Mouse (Mus musculus) embryonic facial prominence, embryonic 11.5 days (tissue): ENCODE data around the gene Cacng4. TPM values are rescaled to one million over a fixed set of nuclear protein-coding genes. Genes with fewer than 3 reads are reported as not detected.
A peak's percentile ranks its signal among the peaks of the same experiment; 100 is the strongest.

Experiments used
- ATAC-seq: fragments of 200-750 bp; cut with Nextera tagmentation; replicated peaks from 2 replicates; pipeline ENCODE4 v1.8.0; 2017; ENCODE audit warnings: low read depth; ENCODE audit not compliant: insufficient number of reproducible peaks, low FRiP score, low TSS enrichment
- DNase-seq: peaks from one replicate; pipeline ENCODE4 v3.0.0-alpha.2; 2015; ENCODE audit warnings: low spot score
- H3K27ac ChIP-seq: fragments of 300-500 bp; sonication (generic); replicated peaks from 2 replicates; pipeline ENCODE4 v1.5.1; 2014; ENCODE audit warnings: mild to moderate bottlenecking, low read depth, low read length, control low read depth
- H3K27me3 ChIP-seq: fragments of 300-500 bp; sonication (generic); 2 replicates; pipeline ENCODE4 v1.6.1; 2014; ENCODE audit warnings: mild to moderate bottlenecking, low read length, moderate library complexity, mixed read lengths; ENCODE audit not compliant: control insufficient read depth, insufficient read depth
- H3K36me3 ChIP-seq: fragments of 300-500 bp; sonication (generic); replicated peaks from 2 replicates; pipeline ENCODE4 v1.6.1; 2014; ENCODE audit warnings: low read depth, mild to moderate bottlenecking, low read length, moderate library complexity, mixed read lengths; ENCODE audit not compliant: control insufficient read depth, insufficient read depth
- H3K4me1 ChIP-seq: fragments of 300-500 bp; sonication (generic); 2 replicates; pipeline ENCODE4 v1.6.1; 2014; ENCODE audit warnings: low read length, mixed read lengths; ENCODE audit not compliant: control insufficient read depth, insufficient read depth
- H3K4me2 ChIP-seq: fragments of 300-500 bp; sonication (generic); 2 replicates; pipeline ENCODE4 v1.6.1; 2014; ENCODE audit warnings: low read depth, mild to moderate bottlenecking, control low read depth, low read length, moderate library complexity
- H3K4me3 ChIP-seq: fragments of 300-500 bp; sonication (generic); 2 replicates; pipeline ENCODE4 v1.5.1; 2014; ENCODE audit warnings: low read depth, low read length, control low read depth
- H3K9ac ChIP-seq: fragments of 300-500 bp; sonication (generic); replicated peaks from 2 replicates; pipeline ENCODE4 v1.6.1; 2014; ENCODE audit warnings: mild to moderate bottlenecking, control low read depth, low read length
- H3K9me3 ChIP-seq: fragments of 300-500 bp; sonication (generic); replicated peaks from 2 replicates; pipeline ENCODE4 v1.6.1; 2016; ENCODE audit warnings: mild to moderate bottlenecking, low read length, inconsistent platforms, mixed read lengths; ENCODE audit not compliant: control insufficient read depth
- WGBS: fragments of 180-500 bp; shearing (Covaris S2); extraction: QIAGEN DNeasy Blood & Tissue Kit; methylation state at CpG from one replicate; pipeline ENCODE4 v1.1.7; 2014; 5-methylcytosine and 5-hydroxymethylcytosine counted together
- polyA plus RNA-seq: library from polyadenylated mRNA; unstranded; fragments of >200 nt; fragmentation: Nextera tagmentation; extraction: Ambion mirVana; gene quantifications from 2 replicates; pipeline ENCODE4 v1.2.1, GENCODE M21; 2014

Gene Cacng4
- polyA plus RNA-seq, 1 experiment from 2014 or later: 8.3 TPM

DNA sequence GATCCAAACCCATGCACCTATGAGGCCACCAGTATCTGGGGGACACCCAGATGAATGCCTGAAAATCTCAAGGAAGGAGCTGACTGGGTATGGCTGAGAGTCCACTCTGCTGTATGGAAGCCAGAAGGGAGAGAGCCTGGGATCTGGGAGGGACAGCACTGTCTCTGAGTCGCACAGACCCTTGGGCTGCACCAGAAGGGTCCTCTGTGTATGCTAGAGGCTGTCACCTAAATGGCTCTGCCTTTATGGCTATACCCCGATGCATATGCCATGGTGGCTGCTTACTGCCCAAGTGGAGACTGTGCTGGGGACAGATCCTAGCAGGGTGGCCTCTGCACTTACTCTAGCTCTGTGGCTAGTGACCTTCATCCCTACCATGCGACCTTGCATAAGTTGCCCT is 8.6 kb downstream of the Cacng4 start:
- no peaks in the 10 kb centered on the region for H3K27me3 ChIP-seq
- H3K36me3 ChIP-seq: no peaks in the 10 kb centered on the region
- no peak overlapping the region for H3K4me3 ChIP-seq
- H3K9me3 ChIP-seq: no peaks in the 10 kb centered on the region
- WGBS: 77% methylated on average over 3 of the region's 3 CpGs
- H3K4me2 ChIP-seq: no peak overlapping the region
- no peak for DNase-seq
- no peak overlapping the region for H3K27ac ChIP-seq
- no peak; the same call in 1 of the 2 replicates for ATAC-seq
- no peaks in the 10 kb centered on the region for H3K4me1 ChIP-seq
- no peak overlapping the region for H3K9ac ChIP-seq

DNA sequence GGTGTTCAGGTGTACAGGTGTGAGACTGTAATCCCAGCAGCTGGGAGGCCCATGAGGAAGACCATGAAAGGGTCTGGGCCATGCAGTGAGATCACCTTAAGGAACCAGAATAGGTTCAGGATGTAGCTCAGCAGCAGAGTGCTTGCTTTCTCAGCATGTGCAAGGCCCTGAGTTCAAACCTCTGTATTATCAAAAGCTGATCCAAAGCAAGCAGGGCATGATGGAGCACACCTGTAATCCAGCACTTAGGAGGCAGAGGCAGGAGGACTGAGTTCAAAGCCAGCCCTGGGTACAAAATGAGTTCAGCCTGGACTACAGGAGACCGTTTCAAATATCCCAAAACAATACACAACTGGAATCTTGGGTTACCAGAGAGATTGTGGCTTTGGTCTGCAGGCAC is 9.1 kb downstream of the Cacng4 start:
- 86% methylated on average over 1 of the region's 1 CpGs for WGBS
- Histone ChIP-seq H3K4me2 (no peak overlapping the region), H3K36me3 (no peaks in the 10 kb centered on the region), H3K9ac (no peak overlapping the region), H3K4me1 (no peaks in the 10 kb centered on the region), H3K27me3 (no peaks in the 10 kb centered on the region), H3K4me3 (no peak overlapping the region), H3K27ac (no peak overlapping the region), H3K9me3 (no peaks in the 10 kb centered on the region)
- peak; percentile 12 for DNase-seq
- ATAC-seq: no peak

- H3K9me3 ChIP-seq: no peaks in the 10 kb centered on the region
- no peak overlapping the region for H3K27ac ChIP-seq
- ATAC-seq (no peak), DNase-seq (peak; percentile 25)
- no peaks in the 10 kb centered on the region for H3K27me3 ChIP-seq
- no peak overlapping the region for H3K4me2 ChIP-seq
- no peaks in the 10 kb centered on the region for H3K4me1 ChIP-seq
- no peak overlapping the region for H3K4me3 ChIP-seq
- no peak overlapping the region for H3K9ac ChIP-seq
- no peaks in the 10 kb centered on the region for H3K36me3 ChIP-seq
- 85% methylated on average over 8 of the region's 8 CpGs for WGBS
Measured at GRCm38 (mm10) chr11:107783861-107784754, 10.2 kb downstream of the Cacng4 start.

DNA sequence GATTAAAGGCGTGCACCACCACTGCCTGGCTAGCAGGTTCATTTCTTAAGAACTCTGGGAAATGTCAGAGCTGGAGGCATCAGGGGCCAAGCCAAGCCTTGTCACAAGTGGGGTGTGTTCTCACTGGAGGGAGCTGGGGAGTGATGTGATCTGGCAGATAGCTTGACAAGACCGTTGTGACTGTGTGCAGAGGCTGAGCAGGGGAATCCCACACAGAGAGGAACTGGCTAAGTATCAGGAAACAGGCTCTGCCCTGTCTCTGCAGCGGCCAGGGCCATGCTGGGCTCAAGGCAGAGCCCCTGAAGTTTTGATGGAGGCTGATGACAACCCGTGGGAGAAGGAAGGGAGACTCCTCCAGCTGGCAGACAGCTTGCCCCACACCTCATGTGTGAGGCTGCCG is 11.8 kb downstream of the Cacng4 start:
- Histone ChIP-seq H3K4me1 (no peaks in the 10 kb centered on the region), H3K9ac (no peak overlapping the region), H3K9me3 (no peaks in the 10 kb centered on the region), H3K27ac (no peak overlapping the region), H3K27me3 (no peaks in the 10 kb centered on the region), H3K4me3 (no peak overlapping the region), H3K4me2 (no peak overlapping the region), H3K36me3 (no peaks in the 10 kb centered on the region)
- 73% methylated on average over 5 of the region's 5 CpGs for WGBS
- ATAC-seq: no peak
- no peak for DNase-seq

- 0 out of 2 replicates have a peak overlapping the region, but pooled peaks have one; percentile 18 for H3K9ac ChIP-seq
- DNase-seq (no peak), ATAC-seq (0 out of 2 replicates have a peak, but pooled peaks have one; percentile 39)
- no peaks in the 10 kb centered on the region for H3K4me1 ChIP-seq
- no peaks in the 10 kb centered on the region for H3K36me3 ChIP-seq
- no peaks in the 10 kb centered on the region for H3K9me3 ChIP-seq
- no peak overlapping the region for H3K27ac ChIP-seq
- H3K4me2 ChIP-seq: no peak overlapping the region
- H3K27me3 ChIP-seq: no peaks in the 10 kb centered on the region
- 64% methylated on average over 9 of the region's 9 CpGs for WGBS
- H3K4me3 ChIP-seq: no peak overlapping the region
Measured at GRCm38 (mm10) chr11:107778859-107779258, 15.5 kb downstream of the Cacng4 start.

GRCm38 (mm10) chr11:107777487-107777886 is 16.9 kb downstream of the Cacng4 start:
- WGBS: 79% methylated on average over 12 of the region's 12 CpGs
- Histone ChIP-seq H3K4me3 (no peak overlapping the region), H3K4me1 (peaks cover 2% of the 10 kb centered on the region; the same call in 1 of the 2 replicates), H3K4me2 (no peak overlapping the region), H3K9me3 (no peaks in the 10 kb centered on the region), H3K27me3 (no peaks in the 10 kb centered on the region), H3K9ac (no peak overlapping the region), H3K36me3 (no peaks in the 10 kb centered on the region), H3K27ac (no peak overlapping the region)
- ATAC-seq (no peak), DNase-seq (no peak)

DNA sequence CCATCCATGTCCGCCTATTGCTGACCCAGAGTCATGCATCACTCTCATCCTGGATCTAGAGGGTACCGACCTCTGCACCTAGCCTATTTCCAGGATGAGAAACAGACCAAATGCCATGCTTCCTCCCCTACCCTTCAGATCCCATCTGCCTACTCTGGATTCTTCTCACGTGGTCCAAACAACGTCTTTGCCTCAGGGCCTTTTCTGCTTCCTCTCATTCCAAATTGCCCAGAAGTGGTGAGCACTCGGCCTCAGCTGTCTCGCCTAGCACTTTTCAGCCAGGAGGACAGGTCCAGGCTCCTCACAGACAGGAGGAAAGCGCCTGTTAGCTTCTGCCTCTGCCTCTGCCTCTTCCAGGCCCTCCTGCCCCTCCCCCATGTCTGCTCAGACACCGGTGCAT is 21.0 kb downstream of the Cacng4 start:
- H3K4me3 ChIP-seq: no peak overlapping the region
- peaks cover 2% of the 10 kb centered on the region; the same call in 1 of the 2 replicates for H3K4me1 ChIP-seq
- ATAC-seq: no peak
- 43% methylated on average over 8 of the region's 8 CpGs for WGBS
- no peaks in the 10 kb centered on the region for H3K27me3 ChIP-seq
- H3K36me3 ChIP-seq: no peaks in the 10 kb centered on the region
- H3K27ac ChIP-seq: no peak overlapping the region
- H3K9me3 ChIP-seq: no peaks in the 10 kb centered on the region
- H3K9ac ChIP-seq: no peak overlapping the region
- DNase-seq: no peak
- H3K4me2 ChIP-seq: no peak overlapping the region

GRCm38 (mm10) chr11:107772002-107772401 is 22.4 kb downstream of the Cacng4 start:
- H3K27me3 ChIP-seq: no peaks in the 10 kb centered on the region

More at GRCm38 (mm10) chr11:107772002-107772401, 22.4 kb downstream of the Cacng4 start:
- Histone ChIP-seq H3K9me3 (no peaks in the 10 kb centered on the region), H3K4me2 (no peak overlapping the region), H3K9ac (no peak overlapping the region), H3K36me3 (no peaks in the 10 kb centered on the region), H3K4me3 (no peak overlapping the region), H3K4me1 (peaks cover 2% of the 10 kb centered on the region; the same call in 1 of the 2 replicates), H3K27ac (no peak overlapping the region)
- 70% methylated on average over 6 of the region's 6 CpGs for WGBS
- DNase-seq: no peak
- ATAC-seq: no peak
